Mouse (Mus musculus) bone marrow, adult 2 months (tissue): ENCODE measurements around the gene Zfp143.

ENCODE experiments used
- CTCF ChIP-seq: fragments of 200-500 bp; IDR thresholded peaks from 2 replicates; pipeline ENCODE4 v1.5.1; 2011; ENCODE audit warnings: low read length, control low read depth; ENCODE audit not compliant: control insufficient read depth, insufficient read depth
- POLR2A ChIP-seq: fragments of 200-500 bp; IDR thresholded peaks from 2 replicates; pipeline ENCODE4 v1.6.1; 2011; ENCODE audit warnings: low read depth, mild to moderate bottlenecking, control low read depth, low read length, borderline replicate concordance; ENCODE audit not compliant: control insufficient read depth

DNA sequence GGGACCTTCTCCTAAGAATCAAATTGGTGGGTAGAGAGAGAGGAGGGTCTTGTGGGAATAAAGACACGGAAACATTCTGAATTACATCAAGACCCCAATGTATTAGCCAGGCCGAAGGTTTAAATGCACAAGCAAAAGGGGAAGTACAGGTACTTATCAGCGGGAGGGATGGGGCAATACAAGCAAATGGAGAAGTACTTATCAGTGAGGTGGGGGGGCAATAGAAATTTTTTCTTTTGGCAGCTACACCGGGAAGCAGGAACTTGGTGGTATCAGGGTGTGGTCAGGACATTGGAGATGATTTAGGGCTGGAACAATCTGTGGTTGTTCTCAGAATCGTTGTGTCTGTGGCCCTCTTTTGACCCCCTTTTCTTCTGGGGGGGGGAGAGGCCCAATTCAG is 46.7 kb upstream of the Zfp143 start:
- TF ChIP-seq CTCF (no peak), POLR2A (no peak)
